Mouse (Mus musculus): Measurements from ENCODE around the gene Farsb.

DNA sequence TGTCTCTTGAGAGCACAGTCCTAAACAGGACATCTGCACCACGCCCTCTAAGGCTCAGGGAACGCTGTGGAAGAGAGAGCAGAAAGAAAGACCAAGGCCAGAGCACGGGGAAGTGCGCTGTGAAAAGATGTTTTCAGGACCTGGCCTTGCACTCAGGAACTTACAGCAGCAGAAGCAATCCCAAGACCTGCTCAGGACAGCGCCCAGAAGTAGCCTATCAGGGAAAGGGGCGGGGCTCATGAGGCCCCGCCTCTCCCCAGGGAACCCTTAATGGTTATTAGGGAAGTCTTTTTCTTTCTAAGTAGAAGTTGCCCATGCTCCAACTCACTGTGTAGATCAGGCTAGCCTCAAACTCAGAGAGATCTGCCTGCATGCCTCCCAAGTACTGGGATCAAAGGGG is 76.0 kb downstream of the Farsb start:
- no peak for TF ChIP-seq CHD1 (IDR thresholded peaks at IDR 0.05; ENCODE audit: low read depth, low read length)
- no peak for TF ChIP-seq EP300 (IDR thresholded peaks at IDR 0.05; ENCODE audit: low read length)
- TF ChIP-seq CTCF (conservative IDR thresholded peaks at IDR 0.05 in 1 of 2, IDR thresholded peaks at IDR 0.05 in 1 of 2; ENCODE audit: low read depth in 2 of 2, low read length in 2 of 2): no peak
- TF ChIP-seq POLR2A (IDR thresholded peaks at IDR 0.05; ENCODE audit: low read depth, low read length): no peak
- TF ChIP-seq SMC3 (IDR thresholded peaks at IDR 0.05; ENCODE audit: low read depth, low read length): no peak
- no peak for TF ChIP-seq UBTF (IDR thresholded peaks at IDR 0.05; ENCODE audit: low read depth, low read length)
- no peak for TF ChIP-seq MYC (IDR thresholded peaks at IDR 0.05; ENCODE audit: low read depth, low read length)
- TF ChIP-seq POLR2AphosphoS2 (IDR thresholded peaks at IDR 0.05; ENCODE audit: low read depth, low read length): no peak
- no peak for TF ChIP-seq NELFE (IDR thresholded peaks at IDR 0.05; ENCODE audit: low read depth, low read length)
- no peak for TF ChIP-seq SIN3A (IDR thresholded peaks at IDR 0.05; ENCODE audit: low read length)
- no peak for TF ChIP-seq CHD2 (IDR thresholded peaks at IDR 0.05; ENCODE audit: low read length)
- no peak for TF ChIP-seq MAZ (IDR thresholded peaks at IDR 0.05; ENCODE audit: low read depth, low read length)
- no peak for TF ChIP-seq ZNF384 (IDR thresholded peaks at IDR 0.05; ENCODE audit: low read depth, low read length)
- TF ChIP-seq RCOR1 (conservative IDR thresholded peaks at IDR 0.05; ENCODE audit: low read depth, low read length): no peak
